Mouse (Mus musculus): ENCODE measurements at regions not wholly inside any gene's neighbourhood (a gene's known extent, or its start where the extent isn't known, plus 50 kb on each side); places are given as distances from the start of the nearest gene placed in this dataset.
A peak's percentile ranks its signal among the peaks of the same experiment; 100 is the strongest.

- DNase-seq: no peak
Observed at GRCm38 (mm10) chr8:4411126-4411525, 81.7 kb upstream of the Cers4 start.

GRCm38 (mm10) chr8:4411836-4412235 is 81.0 kb upstream of the Cers4 start:
- no peak for DNase-seq

- peak; percentile 8 to 37 for DNase-seq
Observed at GRCm38 (mm10) chr8:4413206-4413605, 79.6 kb upstream of the Cers4 start.

- DNase-seq: peak in 1 of 2 experiments; percentile 14
Observed at GRCm38 (mm10) chr8:4413764-4414163, 79.1 kb upstream of the Cers4 start.

GRCm38 (mm10) chr8:4417141-4417540 is 75.7 kb upstream of the Cers4 start:
- DNase-seq: no peak

- DNase-seq: no peak
Observed at GRCm38 (mm10) chr8:4433161-4433560, 59.7 kb upstream of the Cers4 start.

- no peak for DNase-seq
Observed at GRCm38 (mm10) chr8:4436546-4436945, 56.3 kb upstream of the Cers4 start.
